Mouse (Mus musculus): ENCODE results near the gene Pnpla7.

DNA sequence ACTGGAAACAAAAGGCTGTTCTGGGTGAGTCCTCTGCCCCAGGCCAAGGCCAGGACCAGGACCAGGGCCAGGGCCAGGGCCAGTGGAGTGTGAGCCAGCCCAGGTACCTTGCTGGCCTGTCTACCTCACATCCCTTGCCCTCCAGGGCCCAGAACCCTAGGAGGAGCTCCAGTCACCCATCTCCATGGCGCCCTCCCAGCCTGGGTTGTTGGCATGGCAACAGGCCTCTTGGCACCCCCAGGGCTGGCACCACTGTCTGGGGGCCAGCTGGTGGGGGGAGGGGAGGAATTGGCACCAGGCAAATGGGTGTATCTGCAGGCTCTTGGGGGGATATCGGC lies 79.2 kb downstream of the Pnpla7 start:
- TF ChIP-seq CTCF (IDR thresholded peaks at IDR 0.05; ENCODE audit: low read depth): no peak
- TF ChIP-seq EP300 (IDR thresholded peaks at IDR 0.05; ENCODE audit: low read depth): no peak

Data from heart, postnatal 0 days (tissue).